Mouse (Mus musculus) forebrain, embryonic 16.5 days (tissue): ENCODE measurements around the gene Gm9044. TPM values are rescaled to one million over a fixed set of nuclear protein-coding genes. Genes with fewer than 3 reads are reported as not detected.
"Not testable (repeated sequence)": the region's sequence is repeated elsewhere in the genome, so short reads cannot be mapped to it uniquely, and the experiment has no call there.

Source experiments
- ATAC-seq: fragments of 200-750 bp; cut with Nextera tagmentation; 2 replicates; pipeline ENCODE4 v1.8.0; 2017; ENCODE audit warnings: mild to moderate bottlenecking, moderate library complexity
- H3K27ac ChIP-seq: fragments of 300-500 bp; sonication (generic); 2 replicates; pipeline ENCODE4 v1.5.1; 2014; ENCODE audit warnings: low read length, control low read depth
- H3K27me3 ChIP-seq: fragments of 300-500 bp; sonication (generic); replicated peaks from 2 replicates; pipeline ENCODE4 v1.6.1; 2014; ENCODE audit warnings: low read length; ENCODE audit not compliant: control insufficient read depth, insufficient read depth
- H3K36me3 ChIP-seq: fragments of 300-500 bp; sonication (generic); 2 replicates; pipeline ENCODE4 v1.6.1; 2014; ENCODE audit not compliant: control insufficient read depth, insufficient read depth
- H3K4me1 ChIP-seq: fragments of 300-500 bp; sonication (generic); replicated peaks from 2 replicates; pipeline ENCODE4 v1.6.1; 2014; ENCODE audit warnings: low read length; ENCODE audit not compliant: control insufficient read depth, insufficient read depth
- H3K4me2 ChIP-seq: fragments of 300-500 bp; sonication (generic); 2 replicates; pipeline ENCODE4 v1.6.1; 2014; ENCODE audit warnings: mild to moderate bottlenecking, low read length, control low read depth
- H3K4me3 ChIP-seq: fragments of 300-500 bp; sonication (generic); replicated peaks from 2 replicates; pipeline ENCODE4 v1.5.1; 2014; ENCODE audit warnings: mild to moderate bottlenecking, low read length, control low read depth
- H3K9ac ChIP-seq: fragments of 300-500 bp; sonication (generic); replicated peaks from 2 replicates; pipeline ENCODE4 v1.6.1; 2014; ENCODE audit warnings: low read depth, low read length, control low read depth
- H3K9me3 ChIP-seq: fragments of 300-500 bp; sonication (generic); 2 replicates; pipeline ENCODE4 v1.6.1; 2016; ENCODE audit warnings: low read length; ENCODE audit not compliant: control insufficient read depth
- WGBS: fragments of 180-500 bp; shearing (Covaris S2); extraction: QIAGEN DNeasy Blood & Tissue Kit; methylation state at CpG from one replicate; pipeline ENCODE4 v1.1.7; 2014; 5-methylcytosine and 5-hydroxymethylcytosine counted together
- polyA plus RNA-seq: library from polyadenylated mRNA; unstranded; fragments of >200 nt; fragmentation: Nextera tagmentation; extraction: Ambion mirVana; gene quantifications from 2 replicates; pipeline ENCODE4 v1.2.1, GENCODE M21; 2015

Gm9044 gene
- polyA plus RNA-seq, 1 experiment from 2014 or later = not detected

- no peak for ATAC-seq
- H3K4me2 ChIP-seq = no peak within 1 kb of the TSS
- WGBS = 92% methylated on average over 6 of the region's 6 CpGs
- H3K27me3 ChIP-seq = no peaks in the 10 kb centered on the region
- H3K36me3 ChIP-seq = no peaks in the 10 kb centered on the region
- H3K4me1 ChIP-seq = no peaks in the 10 kb centered on the region
- no peak within 1 kb of the TSS for H3K4me3 ChIP-seq
- no peaks in the 10 kb centered on the region for H3K9me3 ChIP-seq
- no peak within 1 kb of the TSS for H3K27ac ChIP-seq
- H3K9ac ChIP-seq = no peak within 1 kb of the TSS
These were observed 37.3 kb downstream of the Gm9044 start, which contains the start of gene Iltifb for GRCm38 (mm10) chr10:118294938-118295337. Gene Iltifb (minus strand): TSS chr10:118295038.

DNA sequence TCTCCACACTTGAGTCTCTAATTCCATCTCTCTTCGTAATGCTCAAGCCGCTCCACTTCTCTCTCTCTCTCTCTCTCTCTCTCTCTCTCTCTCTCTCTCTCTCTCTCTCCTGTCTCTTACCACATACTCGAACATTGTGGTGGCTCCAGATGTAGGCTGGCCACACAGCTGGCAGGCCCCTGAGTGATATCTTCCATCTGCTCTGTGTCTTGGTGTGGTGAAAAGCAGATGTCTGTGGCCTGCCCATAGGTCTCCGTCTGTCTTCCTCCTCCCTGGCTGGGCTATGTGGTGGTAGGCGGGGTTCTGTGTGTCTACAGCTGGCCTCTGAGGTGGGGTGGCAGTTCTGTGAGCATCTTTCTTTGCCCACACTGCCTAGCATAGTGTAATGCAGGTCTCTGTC lies 49.2 kb downstream of the Gm9044 start:
- H3K4me3 ChIP-seq, H3K4me2 ChIP-seq, H3K9ac ChIP-seq, H3K4me1 ChIP-seq, H3K9me3 ChIP-seq, H3K27ac ChIP-seq, ATAC-seq, H3K36me3 ChIP-seq, H3K27me3 ChIP-seq: not testable (repeated sequence)
- 90% methylated on average over 1 of the region's 5 CpGs for WGBS

GRCm38 (mm10) chr10:118282565-118282964 lies 49.6 kb downstream of the Gm9044 start:
- H3K4me2 ChIP-seq, H3K9ac ChIP-seq, H3K36me3 ChIP-seq, H3K9me3 ChIP-seq, H3K27me3 ChIP-seq, H3K4me1 ChIP-seq, H3K27ac ChIP-seq, H3K4me3 ChIP-seq, ATAC-seq: not testable (repeated sequence)
- WGBS = 93% methylated on average over 6 of the region's 7 CpGs

Other genes with a start within 250 kb of the Gm9044 start
- 32.7 and 36.8 TPM in 2 replicates for gene Mdm1, start 190.6 kb downstream of the Gm9044 start, polyA plus RNA-seq
- gene Il22, start 127.5 kb downstream of the Gm9044 start, polyA plus RNA-seq = not detected in 2 replicates
- 0.25 and 0.27 TPM in 2 replicates for gene Gm32717, start 91.6 kb downstream of the Gm9044 start, polyA plus RNA-seq
- gene Gm32802, start 73.7 kb downstream of the Gm9044 start, polyA plus RNA-seq = 0.25 and 0.27 TPM in 2 replicates
- gene Iltifb, start 37.4 kb downstream of the Gm9044 start, polyA plus RNA-seq = not detected in 2 replicates
- not detected in 2 replicates for gene Gm9040, start 5.4 kb downstream of the Gm9044 start, polyA plus RNA-seq
- gene Gm9045, start 5.4 kb upstream of the Gm9044 start, polyA plus RNA-seq = not detected in 2 replicates
- not detected in 2 replicates for gene Gm9046, start 10.8 kb upstream of the Gm9044 start, polyA plus RNA-seq
- gene Gm9048, start 16.3 kb upstream of the Gm9044 start, polyA plus RNA-seq = not detected in 2 replicates
- not detected in 2 replicates for gene Gm9049, start 21.7 kb upstream of the Gm9044 start, polyA plus RNA-seq
- gene Ifng, start 108.6 kb upstream of the Gm9044 start, polyA plus RNA-seq = not detected in 2 replicates